8 mouse cellular contexts compared by ENCODE assay signal in genomic region chr7:45413864-45414739, GRCm38 (mm10). TPM values are rescaled to one million over a fixed set of nuclear protein-coding genes. Genes with fewer than 3 reads are reported as not detected.
DNase-seq lines count a peak whose midpoint lies in the region; ATAC-seq and TF ChIP-seq lines count a peak whose summit lies in the region.

No protein-coding gene starts in this region.

- H3K4me3 ChIP-seq in C2C12 (ENCODE audit: insufficient read depth, poor library complexity, severe bottlenecking) (peak overlapping the region; percentile 23), G1E (ENCODE audit: low read depth, low read length) (peak overlapping the region; percentile 70)
- peak overlapping the region; percentile 44 for H3K4me3 ChIP-seq in hindbrain, embryonic 11.5 days (ENCODE audit: low read depth, low read length)
- peak overlapping the region; percentile 55 for H3K4me3 ChIP-seq in liver, embryonic 13.5 days (replicated peaks)

- H3K79me2 ChIP-seq in C2C12 (ENCODE audit: control insufficient read depth, insufficient read depth): no peaks in the 10 kb centered on the region

- intact Hi-C loops in left cerebral cortex, postnatal 14 days (cut with DNase I): no loop called here

- no peak overlapping the region for H3K27ac ChIP-seq in hindbrain, embryonic 11.5 days (ENCODE audit: low read depth, low read length)
- no peak overlapping the region; the same call in 1 of the 2 replicates for H3K27ac ChIP-seq in liver, embryonic 13.5 days

- ATAC-seq in G1E (ENCODE audit: extremely low read depth, insufficient number of reproducible peaks, low FRiP score, poor library complexity, severe bottlenecking): no peak
- no peak for ATAC-seq in hindbrain, embryonic 11.5 days (ENCODE audit: low FRiP score)
- no peak for ATAC-seq in liver, embryonic 13.5 days (ENCODE audit: low read depth)

- H3K79me3 ChIP-seq in C2C12 (ENCODE audit: low read depth): no peaks in the 10 kb centered on the region

- H3ac ChIP-seq in C2C12 (ENCODE audit: control insufficient read depth, insufficient read length, low read depth): no peak overlapping the region

- peaks cover 17% of the 10 kb centered on the region for H3K27me3 ChIP-seq in C2C12 (ENCODE audit: control insufficient read depth, insufficient read depth, insufficient read length)
- peaks cover 90% of the 10 kb centered on the region for H3K27me3 ChIP-seq in G1E (ENCODE audit: insufficient read depth, low read length)
- peaks cover 90% of the 10 kb centered on the region for H3K27me3 ChIP-seq in hindbrain, embryonic 11.5 days (ENCODE audit: control insufficient read depth, insufficient read depth, low read length)
- H3K27me3 ChIP-seq in liver, embryonic 13.5 days: peaks cover 100% of the 10 kb centered on the region

- H3K9me3 ChIP-seq in G1E (replicated peaks): no peaks in the 10 kb centered on the region
- H3K9me3 ChIP-seq in hindbrain, embryonic 11.5 days (ENCODE audit: control insufficient read depth, low read length): no peaks in the 10 kb centered on the region
- H3K9me3 ChIP-seq in liver, embryonic 13.5 days (replicated peaks): no peaks in the 10 kb centered on the region

- 2% methylated on average over 27 of the region's 27 CpGs for WGBS in hindbrain, embryonic 11.5 days
- under 1% methylated on average over 27 of the region's 27 CpGs for WGBS in liver, embryonic 13.5 days (ENCODE audit: insufficient replicate concordance)

- TF ChIP-seq CTCF in C2C12 (IDR thresholded peaks at IDR 0.05; ENCODE audit: control insufficient read depth, insufficient read depth, insufficient read length) (no peak), G1E (IDR thresholded peaks at IDR 0.05; ENCODE audit: low read depth, low read length) (no peak)

- peak overlapping the region; percentile 44; the same call in 1 of the 2 replicates for H3K9ac ChIP-seq in hindbrain, embryonic 11.5 days (ENCODE audit: low read depth, low read length)
- peak overlapping the region; percentile 29; the same call in 1 of the 2 replicates for H3K9ac ChIP-seq in liver, embryonic 13.5 days

- no peak for DNase-seq in G1E (ENCODE audit: low spot score)
- no peak for DNase-seq in hindbrain, embryonic 11.5 days (ENCODE audit: low spot score)
- no peak for DNase-seq in liver, embryonic 13.5 days
- DNase-seq in naive thymus-derived CD4-positive, alpha-beta T cell, adult 2 months (ENCODE audit: low read depth): peak; percentile 35
- DNase-seq in adrenal gland, postnatal 36 days: no peak
- no peak for DNase-seq in left cerebral cortex, postnatal 14 days (ENCODE audit: low spot score in 2 of 2)
- no peak for DNase-seq in adrenal gland, postnatal 4 days (ENCODE audit: low spot score in 2 of 2)

- peaks cover 36% of the 10 kb centered on the region for H3K4me1 ChIP-seq in G1E (ENCODE audit: insufficient read depth, low read depth, low read length)
- no peaks in the 10 kb centered on the region; the same call in 1 of the 2 replicates for H3K4me1 ChIP-seq in hindbrain, embryonic 11.5 days (replicated peaks; ENCODE audit: control insufficient read depth, insufficient read depth, low read length)
- H3K4me1 ChIP-seq in liver, embryonic 13.5 days (replicated peaks): peaks cover 26% of the 10 kb centered on the region

- H3K36me3 ChIP-seq in C2C12 (ENCODE audit: control insufficient read depth, insufficient read depth) (no peaks in the 10 kb centered on the region), G1E (replicated peaks) (peaks cover 2% of the 10 kb centered on the region)
- no peaks in the 10 kb centered on the region for H3K36me3 ChIP-seq in hindbrain, embryonic 11.5 days (ENCODE audit: control insufficient read depth, insufficient read depth, low read length)
- no peaks in the 10 kb centered on the region for H3K36me3 ChIP-seq in liver, embryonic 13.5 days

- H3K4me2 ChIP-seq in hindbrain, embryonic 11.5 days (replicated peaks; ENCODE audit: low read depth, low read length): peak overlapping the region; percentile 83
- H3K4me2 ChIP-seq in liver, embryonic 13.5 days: peak overlapping the region; percentile 68

TF ChIP-seq in C2C12, 6 proteins besides CTCF, POLR2A, EP300 and RAD21:
- TF ChIP-seq MAX (IDR thresholded peaks at IDR 0.05) (no peak), MYOG (IDR thresholded peaks at IDR 0.05; ENCODE audit: control insufficient read depth, extremely low read depth, insufficient read length) (no peak), FOSL1 (IDR thresholded peaks at IDR 0.05; ENCODE audit: insufficient read depth, low read length, poor library complexity, severe bottlenecking) (no peak), MYOD1 (IDR thresholded peaks at IDR 0.05; ENCODE audit: control insufficient read depth, insufficient read length, low read depth) (no peak), CEBPB (IDR thresholded peaks at IDR 0.05; ENCODE audit: low read depth) (no peak), USF1 (IDR thresholded peaks at IDR 0.05; ENCODE audit: low read depth) (no peak)

RNA-seq across cellular contexts. Expression of gene Ntf5, which starts 0.6 kb away (rescaled TPM):
- polyA plus RNA-seq in C2C12 (2012; fragmentation: generic; extraction: Trizol) (0.92 TPM), G1E (2012) (0.16 and 0.33 TPM in 2 replicates)
- total RNA-seq in G1E (2014; fragmentation: Nextera tagmentation) (not detected in 2 replicates), G1E (2017) (0.23 and 0.60 TPM in 2 replicates)
- polyA plus RNA-seq in hindbrain, embryonic 11.5 days (2014; fragmentation: Nextera tagmentation; extraction: Ambion mirVana): 0.99 and 1.2 TPM in 2 replicates
- 0.35 and 0.37 TPM in 2 replicates for polyA plus RNA-seq in liver, embryonic 13.5 days (2015; fragmentation: Nextera tagmentation; extraction: Ambion mirVana)
- total RNA-seq in adrenal gland, postnatal 36 days (2021): not detected
- total RNA-seq in left cerebral cortex, postnatal 14 days (2021): not detected
- under 1 TPM; 0.20 to 0.67 TPM for total RNA-seq in adrenal gland, postnatal 4 days (2021)

RNA-seq across cellular contexts. Expression of gene Lhb, which starts 6.5 kb away (rescaled TPM):
- polyA plus RNA-seq in C2C12 (2012; fragmentation: generic; extraction: Trizol): not detected
- total RNA-seq in G1E (2014; fragmentation: Nextera tagmentation): not detected in 2 replicates
- not detected in 2 replicates for total RNA-seq in G1E (2017)
- polyA plus RNA-seq in G1E (2012): not detected in 2 replicates
- polyA plus RNA-seq in hindbrain, embryonic 11.5 days (2014; fragmentation: Nextera tagmentation; extraction: Ambion mirVana): 0.47 TPM in 1 of 2 replicates, not detected in the other
- polyA plus RNA-seq in liver, embryonic 13.5 days (2015; fragmentation: Nextera tagmentation; extraction: Ambion mirVana): not detected in 2 replicates
- total RNA-seq in adrenal gland, postnatal 36 days (2021): not detected
- not detected for total RNA-seq in left cerebral cortex, postnatal 14 days (2021)
- not detected for total RNA-seq in adrenal gland, postnatal 4 days (2021)

RNA-seq across cellular contexts. Expression of gene Kcna7, which starts 8.6 kb away (rescaled TPM):
- 0.01 TPM for polyA plus RNA-seq in C2C12 (2012; fragmentation: generic; extraction: Trizol)
- total RNA-seq in G1E (2014; fragmentation: Nextera tagmentation): not detected in 2 replicates
- total RNA-seq in G1E (2017): 0.05 TPM in 1 of 2 replicates, not detected in the other
- not detected in 2 replicates for polyA plus RNA-seq in G1E (2012)
- polyA plus RNA-seq in hindbrain, embryonic 11.5 days (2014; fragmentation: Nextera tagmentation; extraction: Ambion mirVana): 0.11 TPM in 1 of 2 replicates, not detected in the other
- polyA plus RNA-seq in liver, embryonic 13.5 days (2015; fragmentation: Nextera tagmentation; extraction: Ambion mirVana): not detected in 2 replicates
- not detected for total RNA-seq in adrenal gland, postnatal 36 days (2021)
- total RNA-seq in left cerebral cortex, postnatal 14 days (2021): under 1 TPM in 1 of 2 experiments, not detected in 1; 0.15 TPM
- under 1 TPM; 0.14 to 0.28 TPM for total RNA-seq in adrenal gland, postnatal 4 days (2021)

RNA-seq across cellular contexts. Expression of gene Snrnp70, which starts 18.6 kb away (rescaled TPM):
- 321 TPM for polyA plus RNA-seq in C2C12 (2012; fragmentation: generic; extraction: Trizol)
- total RNA-seq in G1E (2014; fragmentation: Nextera tagmentation): 154 and 174 TPM in 2 replicates
- total RNA-seq in G1E (2017): 319 and 333 TPM in 2 replicates
- 754 and 1,054 TPM in 2 replicates for polyA plus RNA-seq in G1E (2012)
- polyA plus RNA-seq in hindbrain, embryonic 11.5 days (2014; fragmentation: Nextera tagmentation; extraction: Ambion mirVana): 76.5 and 114 TPM in 2 replicates
- 108 and 129 TPM in 2 replicates for polyA plus RNA-seq in liver, embryonic 13.5 days (2015; fragmentation: Nextera tagmentation; extraction: Ambion mirVana)
- total RNA-seq in adrenal gland, postnatal 36 days (2021): 100 to 1,000 TPM; 223 to 308 TPM
- 100 to 1,000 TPM; 373 to 398 TPM for total RNA-seq in left cerebral cortex, postnatal 14 days (2021)
- 100 to 1,000 TPM; 499 to 509 TPM for total RNA-seq in adrenal gland, postnatal 4 days (2021)

RNA-seq across cellular contexts. Expression of gene Gys1, which starts 20.5 kb away (rescaled TPM):
- polyA plus RNA-seq in C2C12 (2012; fragmentation: generic; extraction: Trizol) (25.2 TPM), G1E (2012) (34.3 and 36.7 TPM in 2 replicates)
- total RNA-seq in G1E (2014; fragmentation: Nextera tagmentation) (39.4 and 44.8 TPM in 2 replicates), G1E (2017) (18.8 and 22.1 TPM in 2 replicates)
- 29.2 and 30.6 TPM in 2 replicates for polyA plus RNA-seq in hindbrain, embryonic 11.5 days (2014; fragmentation: Nextera tagmentation; extraction: Ambion mirVana)
- 4.1 and 5.1 TPM in 2 replicates for polyA plus RNA-seq in liver, embryonic 13.5 days (2015; fragmentation: Nextera tagmentation; extraction: Ambion mirVana)
- total RNA-seq in adrenal gland, postnatal 36 days (2021): 10 to 100 TPM; 41.7 to 43.9 TPM
- total RNA-seq in left cerebral cortex, postnatal 14 days (2021): 10 to 100 TPM; 14.4 to 16.3 TPM
- 10 to 100 TPM; 38.6 to 40.2 TPM for total RNA-seq in adrenal gland, postnatal 4 days (2021)
